Mouse (Mus musculus): ENCODE results near the gene Eed. TPM values are rescaled to one million over a fixed set of nuclear protein-coding genes. Genes with fewer than 3 reads are reported as not detected.
"Not testable (repeated sequence)": the region's sequence is repeated elsewhere in the genome, so short reads cannot be mapped to it uniquely, and the experiment has no call there.

The Eed gene
- polyA plus RNA-seq, 1 experiment: 39.5 TPM

DNA sequence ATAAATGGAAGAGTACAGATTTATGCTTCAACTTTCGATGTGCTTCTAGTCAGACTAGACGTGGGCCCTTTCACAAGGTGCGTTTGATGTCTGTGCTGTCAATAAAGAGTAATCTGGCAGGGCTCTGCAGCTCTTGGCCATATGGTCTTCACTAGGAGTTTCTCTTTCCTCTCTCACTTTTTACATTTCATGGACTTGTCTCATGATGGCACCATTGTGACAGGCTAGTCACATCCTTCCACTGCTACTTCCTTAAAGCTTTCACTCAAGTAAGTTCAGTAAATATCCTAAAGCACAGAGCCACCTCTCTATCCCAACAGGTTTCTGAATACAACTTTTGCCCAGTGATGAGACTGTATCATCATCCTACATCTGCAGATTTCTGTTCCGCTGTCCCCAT lies 35.7 kb upstream of the Eed start:
- H3K36me3 ChIP-seq (replicated peaks; ENCODE audit: low read length): no peaks in the 10 kb centered on the region
- no peak overlapping the region for H3K4me3 ChIP-seq (replicated peaks)
- TF ChIP-seq FLI1 (IDR thresholded peaks at IDR 0.05; ENCODE audit: low read length) (no peak), GATA1 (IDR thresholded peaks at IDR 0.05; ENCODE audit: borderline replicate concordance, low read length) (no peak)
- peaks cover 26% of the 10 kb centered on the region for H3K4me1 ChIP-seq
- peaks cover 2% of the 10 kb centered on the region for H3K27me3 ChIP-seq (replicated peaks)
- H3K9me3 ChIP-seq: no peaks in the 10 kb centered on the region

DNA sequence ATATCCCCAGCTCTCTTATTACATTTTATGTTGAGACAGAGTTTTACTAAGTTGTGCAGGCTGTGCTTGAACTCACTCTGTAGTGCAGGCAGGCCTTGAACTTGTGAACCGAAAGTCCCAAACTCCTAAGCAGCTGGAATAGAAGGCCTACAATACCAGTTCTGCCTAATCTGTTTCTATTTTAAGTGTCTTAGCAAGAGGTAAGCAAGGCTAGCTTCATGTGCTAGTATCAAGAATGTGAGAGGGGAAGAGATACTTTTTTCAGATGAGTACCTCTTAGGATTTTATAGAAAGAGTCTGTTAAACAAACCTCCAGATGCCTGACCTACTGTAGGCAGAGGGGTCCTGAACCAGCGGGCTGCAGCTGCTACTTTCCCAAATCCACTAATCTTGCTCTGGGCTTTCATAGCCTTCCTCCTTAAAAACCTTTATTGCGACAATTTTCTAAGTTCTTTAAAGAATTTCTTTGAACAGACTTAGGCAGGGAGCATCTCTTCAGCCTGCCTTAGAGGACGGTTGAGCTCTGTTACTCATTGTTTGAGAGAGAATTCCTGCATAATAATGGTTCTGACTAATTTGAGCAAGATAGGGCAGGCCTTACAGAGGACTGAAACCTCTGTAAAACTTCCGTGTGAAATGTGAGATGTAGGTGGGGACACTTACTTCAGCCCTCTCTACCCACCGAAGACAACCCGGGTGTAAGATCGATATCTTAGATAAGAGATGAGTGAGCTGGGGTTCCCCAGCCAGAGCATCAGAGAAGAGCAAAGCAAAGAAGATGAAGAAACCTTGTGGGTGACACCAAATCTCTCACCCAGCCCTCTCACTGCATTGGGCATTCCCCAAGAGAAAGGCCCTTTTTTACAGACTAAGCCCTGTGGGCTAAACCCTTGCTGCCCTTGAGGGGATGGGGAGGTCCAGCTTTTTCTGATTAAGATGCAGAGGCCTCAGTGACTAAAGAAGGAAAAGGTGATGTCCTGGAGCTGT lies 26.2 kb upstream of the Eed start:
- no peaks in the 10 kb centered on the region for H3K36me3 ChIP-seq (replicated peaks; ENCODE audit: low read length)
- no peaks in the 10 kb centered on the region for H3K9me3 ChIP-seq
- H3K4me1 ChIP-seq: peaks cover 3% of the 10 kb centered on the region; the same call in 1 of the 2 replicates
- H3K4me3 ChIP-seq (replicated peaks): no peak overlapping the region
- peaks cover 20% of the 10 kb centered on the region for H3K27me3 ChIP-seq (replicated peaks)
- TF ChIP-seq GATA1 (IDR thresholded peaks at IDR 0.05; ENCODE audit: borderline replicate concordance, low read length) (no peak), FLI1 (IDR thresholded peaks at IDR 0.05; ENCODE audit: low read length) (no peak)

DNA sequence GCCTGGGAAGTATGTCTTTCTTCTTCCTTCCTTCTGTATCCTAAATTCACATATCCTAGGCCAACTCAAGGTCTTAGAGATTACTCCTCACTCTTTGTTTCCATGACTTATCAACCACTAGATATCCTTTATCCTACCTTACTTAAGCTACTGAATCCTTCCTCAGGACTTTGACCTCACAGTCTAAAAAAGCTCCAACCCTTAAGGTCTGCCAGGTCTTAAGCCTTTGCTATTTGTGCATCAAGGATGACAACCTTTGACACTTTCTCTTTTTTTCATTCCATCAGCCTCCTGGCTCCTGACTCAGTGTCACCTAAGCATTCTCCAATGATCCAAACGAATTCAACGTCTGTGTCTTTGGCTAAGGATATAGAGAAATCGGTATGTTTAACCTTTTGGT lies 24.0 kb upstream of the Eed start:
- Histone ChIP-seq H3K9me3 (no peaks in the 10 kb centered on the region), H3K4me3 (replicated peaks) (no peak overlapping the region), H3K4me1 (peaks cover 2% of the 10 kb centered on the region; the same call in 1 of the 2 replicates), H3K27me3 (replicated peaks) (peaks cover 20% of the 10 kb centered on the region), H3K36me3 (replicated peaks; ENCODE audit: low read length) (no peaks in the 10 kb centered on the region)
- TF ChIP-seq FLI1 (IDR thresholded peaks at IDR 0.05; ENCODE audit: low read length) (no peak), GATA1 (IDR thresholded peaks at IDR 0.05; ENCODE audit: borderline replicate concordance, low read length) (no peak)

DNA sequence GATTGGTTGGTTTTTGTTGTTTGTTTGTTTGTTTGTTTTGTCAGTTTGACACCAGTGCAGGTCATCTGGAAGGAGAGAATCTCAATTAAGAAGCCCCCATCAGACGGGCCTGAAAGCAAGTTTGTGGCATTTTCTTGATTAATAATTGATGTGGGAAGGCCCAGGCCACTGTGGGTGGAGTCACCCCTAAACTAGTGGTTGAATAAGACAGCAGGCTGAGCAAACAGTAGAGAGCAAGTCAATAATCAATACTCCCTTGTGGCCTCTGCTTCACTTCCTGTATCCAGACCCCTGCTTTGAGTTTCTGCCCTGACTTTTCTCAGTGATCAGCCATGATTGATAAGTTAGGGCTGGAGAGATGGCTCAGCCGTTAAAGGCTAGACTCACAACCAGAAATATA lies 21.6 kb upstream of the Eed start:
- Histone ChIP-seq H3K4me1 (peaks cover 7% of the 10 kb centered on the region), H3K4me3 (replicated peaks) (no peak overlapping the region), H3K9me3 (no peaks in the 10 kb centered on the region), H3K27me3 (replicated peaks) (peaks cover 20% of the 10 kb centered on the region), H3K36me3 (replicated peaks; ENCODE audit: low read length) (no peaks in the 10 kb centered on the region)
- TF ChIP-seq GATA1 (IDR thresholded peaks at IDR 0.05; ENCODE audit: borderline replicate concordance, low read length) (no peak), FLI1 (IDR thresholded peaks at IDR 0.05; ENCODE audit: low read length) (no peak)

DNA sequence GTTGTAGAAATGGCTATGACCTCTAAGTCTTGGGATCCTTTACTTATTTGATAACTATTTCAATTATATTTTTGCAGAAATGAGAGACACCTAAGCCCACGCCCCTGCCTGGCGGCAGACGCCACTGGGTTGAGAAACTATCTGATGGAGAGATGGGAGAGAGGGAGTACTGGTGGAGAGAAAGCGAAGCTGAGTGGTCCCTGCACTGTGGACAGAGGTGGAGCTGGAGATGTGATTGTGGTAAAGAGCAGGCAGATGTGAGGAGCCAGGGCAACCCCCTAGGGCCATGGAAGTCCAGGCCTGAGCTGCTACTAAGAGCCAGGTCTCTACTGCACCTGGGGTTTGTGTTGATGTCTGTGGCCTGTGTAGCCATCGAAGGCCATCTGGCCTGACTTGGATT lies 18.7 kb upstream of the Eed start:
- Histone ChIP-seq H3K4me1 (peaks cover 7% of the 10 kb centered on the region), H3K4me3 (replicated peaks) (no peak overlapping the region), H3K27me3 (replicated peaks) (peaks cover 7% of the 10 kb centered on the region), H3K36me3 (replicated peaks; ENCODE audit: low read length) (no peaks in the 10 kb centered on the region), H3K9me3 (no peaks in the 10 kb centered on the region)
- TF ChIP-seq FLI1 (IDR thresholded peaks at IDR 0.05; ENCODE audit: low read length) (no peak), GATA1 (IDR thresholded peaks at IDR 0.05; ENCODE audit: borderline replicate concordance, low read length) (no peak)

DNA sequence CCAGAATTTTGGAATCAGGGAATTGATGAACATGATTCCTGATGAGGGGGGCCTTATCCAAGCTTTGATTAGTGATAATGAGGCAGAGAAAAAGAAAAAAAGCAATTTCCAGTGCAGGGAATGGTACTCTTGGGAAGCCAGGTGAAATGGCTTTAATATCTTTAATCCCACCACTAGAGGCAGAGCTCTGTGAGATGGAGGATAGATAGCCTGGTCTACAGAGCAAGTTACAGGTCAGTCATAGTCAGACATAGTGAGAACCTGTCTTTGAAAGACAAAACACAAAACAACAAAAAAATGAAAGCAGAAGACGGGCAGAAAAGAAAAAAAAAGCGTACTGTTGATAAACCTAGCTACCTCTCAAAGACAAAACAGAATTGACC lies 17.8 kb upstream of the Eed start:
- peaks cover 6% of the 10 kb centered on the region for H3K27me3 ChIP-seq (replicated peaks)
- H3K36me3 ChIP-seq (replicated peaks; ENCODE audit: low read length): no peaks in the 10 kb centered on the region
- no peaks in the 10 kb centered on the region for H3K9me3 ChIP-seq
- no peak for TF ChIP-seq GATA1 (IDR thresholded peaks at IDR 0.05; ENCODE audit: borderline replicate concordance, low read length)
- no peak for TF ChIP-seq FLI1 (IDR thresholded peaks at IDR 0.05; ENCODE audit: low read length)
- no peak overlapping the region for H3K4me3 ChIP-seq (replicated peaks)
- peaks cover 12% of the 10 kb centered on the region for H3K4me1 ChIP-seq

DNA sequence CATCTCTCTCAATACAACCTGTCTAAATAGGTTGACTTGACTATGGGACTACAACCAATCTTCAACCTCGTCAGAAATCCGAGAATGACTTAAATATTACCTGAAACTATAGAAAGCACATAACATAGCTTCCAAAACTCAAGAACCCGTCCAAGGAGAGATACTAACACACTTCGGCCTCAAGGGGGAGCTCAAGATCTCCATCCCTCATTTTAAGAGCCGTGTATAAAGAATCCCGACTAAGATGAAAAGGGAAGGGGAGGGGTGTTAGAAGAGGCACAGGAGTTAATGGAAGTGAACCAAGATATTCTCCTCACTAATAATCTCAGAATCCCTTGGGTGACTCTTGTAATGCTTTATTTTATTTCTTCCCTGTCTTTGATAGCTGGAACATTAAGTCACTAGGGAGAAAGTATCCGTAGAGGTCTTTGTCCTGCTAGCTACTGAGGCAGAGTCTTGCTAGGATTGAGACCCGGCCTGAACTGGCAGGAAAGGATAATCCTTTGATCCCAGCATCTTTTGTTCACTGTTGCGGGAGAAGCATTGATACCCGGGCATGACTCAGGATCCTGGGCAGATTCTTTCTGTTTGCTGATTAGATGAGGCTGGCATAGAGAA lies 17.3 kb upstream of the Eed start:
- Histone ChIP-seq H3K4me3 (replicated peaks) (no peak overlapping the region), H3K4me1 (peaks cover 12% of the 10 kb centered on the region), H3K27me3 (replicated peaks) (peaks cover 2% of the 10 kb centered on the region), H3K36me3 (replicated peaks; ENCODE audit: low read length) (no peaks in the 10 kb centered on the region), H3K9me3 (no peaks in the 10 kb centered on the region)
- no peak for TF ChIP-seq FLI1 (IDR thresholded peaks at IDR 0.05; ENCODE audit: low read length)
- no peak for TF ChIP-seq GATA1 (IDR thresholded peaks at IDR 0.05; ENCODE audit: borderline replicate concordance, low read length)

DNA sequence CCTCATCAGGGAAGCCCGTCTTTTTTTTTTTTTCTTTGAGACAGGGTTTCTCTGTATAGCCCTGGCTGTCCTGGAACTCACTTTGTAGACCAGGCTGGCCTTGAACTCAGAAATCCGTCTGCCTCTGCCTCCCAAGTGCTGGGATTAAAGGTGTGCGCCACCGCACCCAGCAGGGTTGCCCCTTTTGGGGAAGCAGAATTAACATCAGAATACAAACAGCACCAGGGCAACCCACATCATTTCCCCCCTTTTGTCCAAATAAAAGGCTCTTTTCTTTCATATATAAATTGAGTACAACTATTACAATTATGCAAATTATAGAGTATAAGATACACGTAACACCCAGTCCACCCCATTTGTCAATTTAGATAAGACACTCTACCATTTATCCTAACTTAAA lies 16.7 kb upstream of the Eed start:
- H3K36me3 ChIP-seq (replicated peaks; ENCODE audit: low read length); H3K9me3 ChIP-seq; H3K27me3 ChIP-seq (replicated peaks); H3K4me3 ChIP-seq (replicated peaks): not testable (repeated sequence)
- peaks cover 12% of the 10 kb centered on the region for H3K4me1 ChIP-seq

DNA sequence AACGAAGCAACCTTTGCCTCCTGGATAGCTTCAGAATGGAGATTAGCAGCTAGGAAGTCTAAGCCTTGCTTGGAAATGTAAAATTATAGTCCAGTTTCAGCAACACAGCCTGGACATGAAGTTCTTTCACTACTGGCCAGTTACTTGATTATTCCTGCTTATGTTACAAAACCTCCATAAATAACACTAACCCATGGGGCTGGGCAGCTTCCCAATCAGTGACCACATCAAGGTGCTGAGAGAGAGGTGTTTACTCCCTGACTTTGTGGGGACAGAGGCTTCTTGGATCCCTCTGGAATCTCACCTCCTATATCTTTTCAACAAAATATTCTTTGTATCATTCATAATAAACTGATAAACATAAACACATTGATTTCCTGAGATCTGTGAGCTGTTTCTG lies 12.3 kb upstream of the Eed start:
- Histone ChIP-seq H3K4me1 (peaks cover 7% of the 10 kb centered on the region), H3K27me3 (replicated peaks) (peaks cover 5% of the 10 kb centered on the region), H3K36me3 (replicated peaks; ENCODE audit: low read length) (no peaks in the 10 kb centered on the region), H3K9me3 (no peaks in the 10 kb centered on the region), H3K4me3 (replicated peaks) (no peak overlapping the region)
- TF ChIP-seq GATA1 (IDR thresholded peaks at IDR 0.05; ENCODE audit: borderline replicate concordance, low read length) (no peak), FLI1 (IDR thresholded peaks at IDR 0.05; ENCODE audit: low read length) (no peak)

DNA sequence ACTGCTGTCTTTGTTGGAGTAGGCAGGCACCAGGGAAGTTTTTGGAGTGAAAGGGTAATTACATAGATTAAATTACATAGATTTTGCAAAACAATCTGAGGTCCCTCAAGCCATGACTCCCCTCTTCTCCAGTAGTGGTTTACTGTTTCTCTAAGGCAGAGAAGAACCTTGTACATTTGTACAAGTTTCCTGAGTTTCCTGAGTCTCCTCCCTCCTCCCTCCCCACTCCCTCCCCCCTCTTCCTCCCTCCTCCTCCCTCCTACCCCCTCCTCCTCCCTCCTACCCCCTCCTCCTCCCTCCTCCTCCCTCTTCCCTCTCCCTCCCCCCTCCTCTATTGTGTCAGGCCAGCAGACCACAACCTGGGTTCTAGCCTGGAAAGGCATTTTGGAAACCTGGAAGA lies 3.6 kb upstream of the Eed start:
- no peaks in the 10 kb centered on the region for H3K9me3 ChIP-seq
- TF ChIP-seq FLI1 (IDR thresholded peaks at IDR 0.05; ENCODE audit: low read length) (no peak), GATA1 (IDR thresholded peaks at IDR 0.05; ENCODE audit: borderline replicate concordance, low read length) (no peak)
- H3K4me3 ChIP-seq (replicated peaks): no peak overlapping the region
- peaks cover 26% of the 10 kb centered on the region for H3K4me1 ChIP-seq
- H3K27me3 ChIP-seq (replicated peaks): no peaks in the 10 kb centered on the region
- H3K36me3 ChIP-seq (replicated peaks; ENCODE audit: low read length): no peaks in the 10 kb centered on the region
